Mouse (Mus musculus) midbrain, embryonic 11.5 days (tissue): ENCODE measurements at regions not wholly inside any gene's neighbourhood (a gene's known extent, or its start where the extent isn't known, plus 50 kb on each side); places are given as distances from the start of the nearest gene placed in this dataset.
A peak's percentile ranks its signal among the peaks of the same experiment; 100 is the strongest.

ENCODE experiments used
- ATAC-seq: fragments of 200-750 bp; cut with Nextera tagmentation; 2 replicates; pipeline ENCODE4 v1.8.0; 2017; ENCODE audit warnings: moderate TSS enrichment, moderate library complexity; ENCODE audit not compliant: low FRiP score
- DNase-seq: peaks from one replicate; pipeline ENCODE4 v3.0.0; 2015; ENCODE audit warnings: low spot score; ENCODE audit errors: missing footprints
- H3K27ac ChIP-seq: fragments of 300-500 bp; sonication (generic); 2 replicates; pipeline ENCODE4 v1.5.1; 2014; ENCODE audit warnings: low read depth, low read length
- H3K27me3 ChIP-seq: fragments of 300-500 bp; sonication (generic); 2 replicates; pipeline ENCODE4 v1.6.1; 2014; ENCODE audit warnings: mild to moderate bottlenecking, low read length, moderate library complexity, mixed read lengths; ENCODE audit not compliant: control insufficient read depth, insufficient read depth
- H3K36me3 ChIP-seq: fragments of 300-500 bp; sonication (generic); 2 replicates; pipeline ENCODE4 v1.6.1; 2014; ENCODE audit warnings: mild to moderate bottlenecking, low read length, moderate library complexity, mixed read lengths; ENCODE audit not compliant: control insufficient read depth, insufficient read depth
- H3K4me1 ChIP-seq: fragments of 300-500 bp; sonication (generic); 2 replicates; pipeline ENCODE4 v1.6.1; 2014; ENCODE audit warnings: low read length; ENCODE audit not compliant: control insufficient read depth, insufficient read depth
- H3K4me2 ChIP-seq: fragments of 300-500 bp; sonication (generic); 2 replicates; pipeline ENCODE4 v1.6.1; 2014; ENCODE audit warnings: mild to moderate bottlenecking, moderate library complexity
- H3K4me3 ChIP-seq: fragments of 300-500 bp; sonication (generic); 2 replicates; pipeline ENCODE4 v1.5.1; 2014; ENCODE audit warnings: low read depth, low read length
- H3K9ac ChIP-seq: fragments of 300-500 bp; sonication (generic); 2 replicates; pipeline ENCODE4 v1.6.1; 2014; ENCODE audit warnings: low read length
- H3K9me3 ChIP-seq: fragments of 300-500 bp; sonication (generic); 2 replicates; pipeline ENCODE4 v1.6.1; 2016; ENCODE audit warnings: low read length; ENCODE audit not compliant: control insufficient read depth
- WGBS: fragments of 180-500 bp; shearing (Covaris S2); extraction: QIAGEN DNeasy Blood & Tissue Kit; methylation state at CpG from one replicate; pipeline ENCODE4 v1.1.7; 2014; 5-methylcytosine and 5-hydroxymethylcytosine counted together

DNA sequence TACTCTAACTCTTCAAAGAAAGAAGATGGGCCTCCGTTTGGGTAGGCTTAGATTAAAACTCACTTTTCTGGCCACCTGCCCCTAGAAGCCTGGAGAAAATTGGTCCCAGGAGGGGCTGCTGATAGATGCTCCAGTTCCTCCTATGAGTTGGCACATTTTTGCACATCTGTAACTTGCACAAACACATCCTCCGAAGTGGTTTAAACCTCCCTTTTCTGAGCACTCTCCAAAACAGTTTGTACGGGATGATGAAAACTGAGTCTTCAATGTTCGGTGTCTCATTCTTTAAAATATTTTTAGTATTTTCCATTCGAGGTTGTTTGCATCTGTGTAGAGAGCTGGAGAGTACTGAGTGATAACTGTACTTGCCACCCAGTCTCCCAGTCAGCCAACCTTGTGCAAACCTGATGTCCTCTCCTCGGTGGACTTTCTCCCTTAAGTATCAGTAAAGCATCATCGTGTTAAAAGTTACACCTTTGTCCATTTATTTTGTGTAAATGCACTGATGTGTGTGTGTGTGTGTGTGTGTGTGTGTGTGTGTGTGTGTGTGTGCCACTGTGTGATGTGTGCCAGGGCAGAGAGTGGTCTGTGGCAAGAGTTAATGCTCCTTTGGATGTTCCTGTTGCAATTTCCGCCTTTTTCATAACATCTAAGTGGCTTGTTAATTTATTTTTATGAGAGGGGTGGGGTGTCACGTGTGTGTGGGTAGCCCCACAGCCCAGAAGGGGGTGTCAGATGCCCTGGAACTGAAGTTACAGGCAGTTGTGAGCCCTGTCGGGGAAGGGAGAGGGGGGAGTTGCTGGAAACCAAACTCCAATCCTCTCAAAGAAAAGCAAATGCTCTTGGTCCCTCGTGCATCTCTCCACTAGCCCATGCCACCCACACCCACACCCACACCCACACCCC, 51.8 kb upstream of the Hnrnpa3 start:
- no peak for ATAC-seq
- no peak overlapping the region for H3K4me2 ChIP-seq
- no peaks in the 10 kb centered on the region for H3K36me3 ChIP-seq
- peaks cover 5% of the 10 kb centered on the region; the same call in 1 of the 2 replicates for H3K4me1 ChIP-seq
- no peak overlapping the region for H3K27ac ChIP-seq
- DNase-seq = no peak
- WGBS = 70% methylated on average over 11 of the region's 11 CpGs
- H3K9ac ChIP-seq = no peak overlapping the region
- H3K4me3 ChIP-seq = no peak overlapping the region
- H3K9me3 ChIP-seq = no peaks in the 10 kb centered on the region
- peaks cover 15% of the 10 kb centered on the region for H3K27me3 ChIP-seq

DNA sequence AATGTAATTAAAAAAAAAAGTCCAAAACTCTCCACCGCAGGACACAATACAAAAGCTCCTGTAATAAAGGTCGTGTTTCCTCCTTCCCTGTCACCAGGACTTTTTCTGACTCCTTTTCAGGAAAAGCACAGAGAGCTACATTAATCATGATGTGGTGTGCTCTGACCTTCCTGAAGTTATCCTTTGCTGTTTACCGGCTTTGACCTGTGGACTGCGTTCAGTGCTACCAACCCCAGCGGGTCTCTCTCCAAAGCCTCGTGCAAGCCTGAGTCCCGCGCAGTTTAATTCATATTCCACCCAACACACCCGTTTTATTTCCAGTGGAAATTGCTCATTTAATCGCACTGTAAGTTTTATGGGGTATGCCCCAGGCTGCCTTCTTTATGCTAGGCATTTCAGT, 51.1 kb upstream of the Hnrnpa3 start:
- Histone ChIP-seq H3K4me3 (no peak overlapping the region), H3K27me3 (peaks cover 15% of the 10 kb centered on the region), H3K27ac (no peak overlapping the region), H3K9ac (no peak overlapping the region), H3K9me3 (no peaks in the 10 kb centered on the region), H3K36me3 (no peaks in the 10 kb centered on the region), H3K4me2 (no peak overlapping the region), H3K4me1 (peaks cover 6% of the 10 kb centered on the region; the same call in 1 of the 2 replicates)
- ATAC-seq (no peak), DNase-seq (no peak)
- WGBS = 80% methylated on average over 10 of the region's 10 CpGs

- Histone ChIP-seq H3K36me3 (no peaks in the 10 kb centered on the region), H3K9ac (no peak overlapping the region), H3K4me3 (no peak overlapping the region), H3K9me3 (no peaks in the 10 kb centered on the region), H3K4me2 (no peak overlapping the region), H3K4me1 (peaks cover 6% of the 10 kb centered on the region; the same call in 1 of the 2 replicates), H3K27ac (no peak overlapping the region), H3K27me3 (peaks cover 15% of the 10 kb centered on the region)
- WGBS = 48% methylated on average over 15 of the region's 15 CpGs
- ATAC-seq (no peak), DNase-seq (no peak)
These were observed 50.6 kb upstream of the Hnrnpa3 start for GRCm38 (mm10) chr2:75608482-75608881.

DNA sequence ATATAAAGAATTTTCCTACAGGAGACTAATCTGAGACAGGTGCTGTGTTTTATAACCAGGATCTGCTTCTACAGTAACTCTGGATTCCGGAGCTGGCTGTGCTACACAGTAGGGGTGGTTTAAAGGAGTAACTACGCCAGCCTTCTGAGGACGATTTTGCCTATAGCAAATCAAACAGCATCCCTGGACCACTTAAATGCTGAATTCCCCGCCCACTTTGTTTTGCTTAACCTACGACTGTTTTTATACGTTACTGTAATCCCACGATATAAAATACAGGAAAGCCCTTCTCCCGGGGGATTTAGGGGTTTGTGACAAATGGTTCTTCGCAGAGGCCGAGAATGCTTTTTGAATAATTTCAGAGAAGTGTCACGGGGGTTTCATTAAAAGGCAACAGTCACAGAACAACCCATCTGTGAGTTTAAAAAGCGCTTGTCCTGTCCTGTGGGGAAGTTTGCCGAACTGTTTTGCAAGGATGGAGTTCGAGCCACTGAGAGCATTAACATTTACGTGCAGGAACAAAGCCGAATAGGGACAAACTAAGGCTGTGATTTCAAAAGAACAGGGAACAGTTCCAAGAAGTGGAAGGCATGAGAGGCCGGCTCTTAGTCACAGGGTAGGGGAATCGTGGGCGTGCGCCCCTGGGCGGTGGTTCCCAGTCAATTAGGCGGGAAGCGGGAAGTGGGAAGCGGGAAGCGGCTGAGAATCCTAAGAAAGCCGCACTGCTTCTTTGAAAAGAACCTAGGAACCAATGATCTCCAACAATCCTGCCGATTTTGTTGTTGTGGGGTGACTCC, 49.7 kb upstream of the Hnrnpa3 start:
- ATAC-seq (no peak), DNase-seq (peak; percentile 91)
- Histone ChIP-seq H3K36me3 (no peaks in the 10 kb centered on the region), H3K4me2 (peak overlapping the region; percentile 38), H3K9me3 (no peaks in the 10 kb centered on the region), H3K27ac (no peak overlapping the region), H3K27me3 (peaks cover 15% of the 10 kb centered on the region), H3K9ac (peak overlapping the region; percentile 43; the same call in 1 of the 2 replicates), H3K4me1 (peaks cover 4% of the 10 kb centered on the region; the same call in 1 of the 2 replicates), H3K4me3 (peak overlapping the region; percentile 18)
- 15% methylated on average over 27 of the region's 27 CpGs for WGBS
